Mouse (Mus musculus) C2C12 (cell line): Measurements from ENCODE around the gene Evx1. TPM values are rescaled to one million over a fixed set of nuclear protein-coding genes. Genes with fewer than 3 reads are reported as not detected.

Source experiments
- polyA plus RNA-seq: library from polyadenylated mRNA; unstranded; fragments of >200 nt; fragmentation: generic; extraction: Trizol; gene quantifications from one replicate; pipeline ENCODE4 v1.2.1, GENCODE M21; 2012; ENCODE audit warnings: missing spikeins

Gene Evx1
- polyA plus RNA-seq, 1 experiment, result not detected

Other genes starting within 250 kb of the Evx1 start
- 0.96 TPM for gene Hoxa1, start 155.2 kb upstream of the Evx1 start, polyA plus RNA-seq
- 0.16 TPM for gene Hoxa2, start 148.7 kb upstream of the Evx1 start, polyA plus RNA-seq
- 0.07 TPM for gene 5730596B20Rik, start 136.0 kb upstream of the Evx1 start, polyA plus RNA-seq
- 0.74 TPM for gene Hoxa4, start 121.7 kb upstream of the Evx1 start, polyA plus RNA-seq
- gene Hoxa5, start 108.9 kb upstream of the Evx1 start, polyA plus RNA-seq, result 1.5 TPM
- gene Hoxa6, start 104.8 kb upstream of the Evx1 start, polyA plus RNA-seq, result 0.96 TPM
- gene Hoxa3, start 100.2 kb upstream of the Evx1 start, polyA plus RNA-seq, result 0.67 TPM
- 0.75 TPM for gene Gm28308, start 100.2 kb upstream of the Evx1 start, polyA plus RNA-seq
- 7.5 TPM for gene Hoxa7, start 91.6 kb upstream of the Evx1 start, polyA plus RNA-seq
- 19.3 TPM for gene Hoxa9, start 82.4 kb upstream of the Evx1 start, polyA plus RNA-seq
- gene Hoxa10, start 72.6 kb upstream of the Evx1 start, polyA plus RNA-seq, result 19.8 TPM
- 19.2 TPM for gene Hoxa11, start 67.7 kb upstream of the Evx1 start, polyA plus RNA-seq
- 0.77 TPM for gene Hoxa13, start 52.6 kb upstream of the Evx1 start, polyA plus RNA-seq